Mouse (Mus musculus) mouse trophoblast stem cell (cell line): ENCODE data around the gene Ift140.

Source experiments
- in situ Hi-C, 2 experiments: fragments of 300-500 bp; cut with MseI, MboI; formaldehyde crosslinking; loops; 2 replicates in 1 of 2; 3 replicates in 1 of 2; pipeline ENCODE4 v1.15.1; 2025

Gene Ift140

DNA sequence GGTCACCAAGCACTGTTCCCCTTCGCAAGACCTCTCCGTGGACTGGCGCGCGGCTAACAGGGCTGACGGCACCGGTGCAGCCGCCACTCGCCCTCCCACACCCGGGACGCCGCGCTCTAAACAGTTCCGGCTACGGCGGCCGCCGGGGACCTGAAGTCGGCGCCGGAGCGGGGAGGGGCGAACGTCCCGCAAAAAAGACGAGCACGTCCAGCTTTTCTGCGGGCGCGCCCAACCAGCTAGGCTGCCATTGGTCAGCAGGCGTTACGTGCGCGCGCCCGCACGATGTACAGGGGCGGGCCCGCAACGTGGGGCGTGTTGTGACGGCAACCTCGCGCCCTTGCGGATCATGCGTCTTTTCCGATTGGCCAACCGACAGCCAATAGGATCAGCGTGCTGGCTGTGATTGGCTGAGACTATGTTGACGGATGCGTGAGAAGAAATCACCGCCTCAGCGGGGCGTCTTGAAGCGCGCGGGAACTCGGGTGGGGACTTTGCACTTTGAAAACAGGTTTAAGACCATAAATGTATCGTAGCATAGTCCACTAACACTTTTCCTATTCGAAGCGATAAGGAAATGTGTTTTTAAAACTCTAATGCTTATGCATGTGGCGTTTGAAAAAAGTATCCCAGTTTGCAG lies at the start of gene Ift140, which contains the start of gene Cramp1l:
Gene Ift140 (plus strand): TSS at position 431 of the 637 bp plus-strand sequence.
Gene Cramp1l (minus strand): TSS at position 134 of the 637 bp plus-strand sequence.
- in situ Hi-C loops: no loop called here

- in situ Hi-C loops: no loop called here
These were observed 28.7 kb upstream of the Ift140 start for GRCm38 (mm10) chr17:24987221-24987620.

- in situ Hi-C loops: no loop called here
These were observed 21.2 kb upstream of the Ift140 start for GRCm38 (mm10) chr17:24994721-24995120.

DNA sequence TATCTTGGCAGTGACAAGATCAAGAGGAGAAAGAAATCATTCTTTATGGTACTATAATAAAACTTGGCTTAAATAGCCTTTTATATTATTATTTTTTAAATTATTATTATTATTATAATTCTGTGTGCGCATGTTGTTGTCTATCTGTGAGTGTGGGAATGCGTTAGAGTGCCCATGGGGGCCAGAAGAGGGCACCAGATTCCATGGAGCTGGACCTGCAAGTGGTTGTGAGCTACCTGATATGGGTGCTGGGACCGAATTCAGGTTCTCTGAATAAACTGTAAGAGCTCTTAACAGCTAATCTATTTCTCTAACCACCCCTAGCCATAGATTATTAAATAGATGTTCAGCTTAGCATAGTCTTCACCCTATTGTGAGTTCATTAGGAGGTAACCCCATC lies 10.8 kb upstream of the Ift140 start:
- in situ Hi-C loops: no loop called here

DNA sequence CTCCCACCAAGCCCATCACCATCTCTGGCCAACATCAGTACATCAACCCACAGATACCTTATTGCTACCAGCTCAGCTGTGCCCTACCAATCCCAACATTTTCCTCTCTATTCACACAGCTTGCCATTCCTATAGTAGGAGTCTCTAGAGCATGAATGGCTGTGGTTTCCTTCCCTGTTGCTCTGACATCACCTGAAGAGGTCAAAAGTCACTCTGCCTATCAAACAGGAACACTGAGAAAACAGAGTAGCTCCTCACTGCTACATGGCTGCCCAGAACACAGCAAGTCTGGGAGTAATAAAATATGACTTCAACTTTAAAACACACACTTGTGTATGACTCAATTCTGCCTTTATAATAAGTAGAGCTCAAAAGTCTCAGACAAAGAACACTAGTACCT lies 8.4 kb upstream of the Ift140 start:
- in situ Hi-C loops: no loop called here

DNA sequence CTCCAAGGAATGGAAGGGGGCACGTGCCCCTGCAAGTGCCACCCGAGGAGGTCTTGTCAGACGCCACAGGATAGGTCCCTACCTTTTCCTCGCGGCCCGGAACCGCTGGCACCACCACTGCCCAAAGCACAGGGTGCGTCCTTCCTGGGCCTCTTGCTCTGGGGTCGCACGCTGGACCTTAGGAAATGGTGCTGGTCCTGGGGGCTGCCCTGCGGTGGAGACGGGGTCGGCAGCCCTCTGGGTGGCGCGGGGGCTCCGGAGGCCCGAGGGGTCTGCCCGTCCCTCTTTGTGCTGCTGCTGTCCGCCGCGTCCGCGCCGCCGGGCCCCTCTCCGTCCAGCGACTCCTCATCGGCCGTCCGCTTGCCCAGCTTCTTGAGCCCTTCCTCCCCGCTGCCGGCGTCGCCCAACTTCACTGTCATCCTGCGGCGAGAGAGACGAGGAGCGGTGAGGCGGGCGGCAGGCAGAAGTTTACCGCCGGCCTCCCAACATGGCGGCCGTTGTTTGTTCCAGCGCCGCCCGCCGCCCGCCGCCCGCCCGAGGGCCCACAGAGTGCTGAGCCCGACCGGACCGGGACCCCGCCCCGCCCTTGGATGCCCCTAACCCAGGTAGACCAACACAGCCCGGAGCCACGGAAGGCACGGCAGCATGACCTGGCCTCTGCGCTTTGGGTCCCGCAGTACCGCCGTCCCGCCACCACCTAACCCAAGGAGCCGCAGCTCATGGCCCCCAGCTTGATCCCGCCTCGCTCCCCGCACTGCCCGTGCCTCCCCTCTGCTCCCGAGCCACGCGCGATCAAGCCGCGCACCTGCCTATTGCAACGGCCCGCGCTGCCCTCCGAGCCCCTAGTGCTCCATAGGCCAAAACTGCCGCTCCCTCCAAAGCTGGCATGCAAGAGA lies 2.0 kb upstream of the Ift140 start:
- in situ Hi-C loops: no loop called here

GRCm38 (mm10) chr17:25014841-25015570 lies 879 bp upstream of the Ift140 start:
- in situ Hi-C loops: no loop called here

- in situ Hi-C loops: no loop called here
These were observed 627 bp downstream of the Ift140 start for GRCm38 (mm10) chr17:25016292-25017132.

DNA sequence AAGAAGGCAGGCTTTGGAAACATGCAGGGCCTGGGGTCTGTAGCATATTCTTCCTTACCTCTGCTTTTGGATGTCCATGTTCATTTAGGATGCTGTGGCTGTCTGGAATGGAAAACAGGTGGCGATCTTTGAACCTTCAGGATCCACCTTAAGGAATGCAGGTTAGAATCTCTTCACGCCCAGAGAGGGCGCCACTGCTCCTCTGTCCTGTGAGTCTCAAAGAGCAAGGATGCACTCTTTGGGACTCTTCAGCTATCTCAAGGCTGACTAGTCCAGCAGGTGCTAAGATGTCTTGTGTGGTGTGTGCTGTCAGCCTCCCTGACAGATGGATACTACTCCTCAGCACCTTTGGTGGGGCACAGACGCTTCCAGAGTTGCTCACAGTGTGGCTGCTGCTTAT lies 20.3 kb downstream of the Ift140 start:
- in situ Hi-C loops: no loop called here

GRCm38 (mm10) chr17:25044879-25045278 lies 29.0 kb downstream of the Ift140 start:
- in situ Hi-C loops: no loop called here

DNA sequence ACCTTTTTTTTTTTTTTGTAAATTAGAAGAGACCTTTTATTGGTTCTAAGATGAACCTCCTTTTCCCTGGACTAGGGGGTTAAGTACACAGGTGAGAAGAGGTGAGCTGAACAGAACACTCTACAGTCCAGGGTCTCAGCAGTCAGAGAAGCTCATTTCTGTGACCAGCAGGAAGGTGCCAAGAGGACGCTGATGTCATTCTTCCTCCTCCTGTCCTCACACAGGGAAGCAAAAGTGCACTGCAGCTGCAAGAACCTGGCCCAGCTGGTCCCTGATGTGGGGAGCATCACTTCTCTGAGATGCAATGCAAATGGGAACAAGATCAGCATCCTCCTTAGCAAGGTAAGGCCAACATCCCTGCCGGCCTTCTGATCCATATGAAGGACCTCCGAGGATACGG lies 29.4 kb downstream of the Ift140 start:
- in situ Hi-C loops: no loop called here

DNA sequence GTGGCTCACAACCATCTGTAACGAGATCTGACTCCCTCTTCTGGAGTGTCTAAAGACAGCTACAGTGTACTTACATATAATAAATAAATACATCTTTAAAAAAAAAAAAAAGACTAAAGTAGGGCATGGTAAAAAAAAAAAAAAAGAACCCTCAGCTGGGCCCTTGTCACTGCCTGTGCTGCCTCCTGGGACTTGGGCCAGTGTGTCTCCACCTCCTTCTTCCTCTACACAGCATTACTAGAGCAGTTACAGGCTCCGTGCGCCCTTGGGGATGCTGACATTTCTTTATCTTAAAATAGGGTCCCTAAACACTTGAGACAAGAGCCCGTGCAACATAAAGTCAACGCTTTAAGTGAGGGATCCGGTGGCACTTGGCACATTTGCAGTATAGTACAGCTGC lies 31.3 kb downstream of the Ift140 start:
- in situ Hi-C loops: no loop called here

DNA sequence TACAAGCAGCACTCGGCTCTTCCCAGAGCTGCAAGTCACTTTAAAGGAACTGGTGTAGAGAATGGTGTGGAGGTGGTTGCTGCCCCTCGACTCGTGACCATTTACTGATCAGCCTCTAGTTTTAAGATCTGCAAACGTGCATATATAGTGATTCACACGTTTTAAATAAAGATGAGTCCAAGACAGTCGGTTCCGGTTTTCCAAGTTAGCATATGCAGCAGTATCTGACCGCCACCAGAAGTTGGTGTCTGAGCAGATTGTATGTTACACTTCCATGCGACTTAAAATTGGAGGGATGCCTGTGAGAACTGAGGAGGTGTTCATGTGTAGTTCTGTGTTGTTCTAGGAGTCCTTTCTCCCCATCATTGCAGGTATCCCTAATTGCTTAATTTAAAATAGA lies 37.4 kb downstream of the Ift140 start:
- in situ Hi-C loops: no loop called here

- in situ Hi-C loops: no loop called here
These were observed 41.2 kb downstream of the Ift140 start for GRCm38 (mm10) chr17:25057041-25057440.

DNA sequence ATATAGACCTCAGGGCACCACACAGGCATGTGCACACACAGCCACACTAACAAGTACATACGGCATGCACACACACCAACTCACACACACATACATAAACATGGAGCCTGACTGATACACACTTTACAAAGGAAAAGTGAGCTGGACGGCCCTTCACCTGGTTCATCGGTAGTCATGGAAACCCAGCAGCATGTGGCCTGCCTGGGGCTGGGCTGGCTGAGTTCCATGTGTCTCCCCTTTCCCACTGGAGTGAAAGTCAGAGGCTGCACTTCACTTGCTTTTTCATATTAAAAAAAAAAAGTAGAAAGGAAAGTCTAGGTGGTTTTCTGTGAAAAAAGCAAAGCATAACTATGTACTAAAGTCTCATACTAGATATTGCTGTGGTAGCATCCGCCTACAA lies 47.4 kb downstream of the Ift140 start:
- in situ Hi-C loops: no loop called here

- in situ Hi-C loops: no loop called here
These were observed 48.0 kb downstream of the Ift140 start for GRCm38 (mm10) chr17:25063872-25064271.

DNA sequence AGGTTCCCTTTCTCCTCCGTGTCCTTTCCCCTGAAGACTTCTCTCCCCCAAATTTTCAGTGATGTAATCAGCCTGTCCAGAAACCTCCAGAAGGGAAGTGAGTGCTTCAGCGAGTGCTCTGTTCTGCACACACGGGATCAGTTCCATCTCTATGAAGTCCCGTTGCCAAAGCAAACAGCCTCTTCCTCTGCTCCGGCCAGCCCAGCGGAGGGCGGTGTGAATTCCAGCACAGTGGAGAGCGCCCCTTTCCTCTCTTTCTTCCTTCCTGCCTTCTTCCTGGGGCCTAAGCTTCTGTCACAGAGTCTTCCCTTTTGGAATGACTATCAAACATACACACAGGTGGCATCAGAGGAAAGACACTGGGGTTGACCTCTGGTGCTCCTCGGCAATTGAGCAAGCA lies 48.5 kb downstream of the Ift140 start:
- in situ Hi-C loops: no loop called here

- in situ Hi-C loops: no loop called here
These were observed 49.3 kb downstream of the Ift140 start for GRCm38 (mm10) chr17:25065189-25065588.

GRCm38 (mm10) chr17:25066595-25066994 lies 50.7 kb downstream of the Ift140 start:
- in situ Hi-C loops: no loop called here

- in situ Hi-C loops: no loop called here
These were observed 51.6 kb downstream of the Ift140 start for GRCm38 (mm10) chr17:25067442-25067851.

DNA sequence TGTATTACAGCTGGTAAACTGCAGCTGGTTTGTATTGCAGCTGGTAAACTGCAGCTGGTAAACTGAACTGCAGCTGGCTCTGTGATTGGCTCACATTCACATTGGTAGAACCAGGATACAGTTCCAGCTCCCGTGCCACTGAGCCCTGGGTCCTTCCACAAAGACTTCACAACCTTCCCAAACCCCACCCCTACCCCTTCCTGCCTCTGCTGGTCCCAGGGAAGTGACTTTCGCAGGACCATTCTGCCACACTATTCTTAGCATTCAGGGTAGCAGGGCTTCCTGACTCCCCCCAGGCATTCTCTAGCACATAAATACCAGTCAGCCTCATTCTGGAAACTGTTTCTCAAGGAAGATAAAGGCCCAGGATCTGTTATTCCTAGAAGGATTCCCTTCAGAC lies 52.8 kb downstream of the Ift140 start:
- in situ Hi-C loops: no loop called here
